Mouse (Mus musculus) CH12.LX (cell line): ENCODE data around the gene Dnhd1.

Experiments used
- CHD1 ChIP-seq: IDR thresholded peaks from 2 replicates; pipeline ENCODE4 v1.6.1; 2012; ENCODE audit warnings: low read depth, low read length, improper control_type of control experiment, inconsistent platforms
- CTCF ChIP-seq, 2 experiments: IDR thresholded peaks in 1 of 2; conservative IDR thresholded peaks in 1 of 2; 2 replicates each; pipeline ENCODE4 v1.5.1; 2011 to 2012; ENCODE audit warnings: low read depth in 2 of 2, low read length in 2 of 2, improper control_type of control experiment in 1 of 2, inconsistent platforms in 1 of 2, mild to moderate bottlenecking in 1 of 2, moderate library complexity in 1 of 2
- MAFK ChIP-seq: IDR thresholded peaks from 2 replicates; pipeline ENCODE4 v1.6.1; 2011; ENCODE audit warnings: low read length, improper control_type of control experiment; ENCODE audit not compliant: insufficient replicate concordance
- MAZ ChIP-seq: IDR thresholded peaks from 2 replicates; pipeline ENCODE4 v1.6.1; 2012; ENCODE audit warnings: low read depth, mild to moderate bottlenecking, inconsistent platforms, low read length, improper control_type of control experiment, moderate library complexity
- MEF2A ChIP-seq: IDR thresholded peaks from 2 replicates; pipeline ENCODE4 v1.6.1; 2014; ENCODE audit warnings: low read depth, mild to moderate bottlenecking, inconsistent platforms, low read length, improper control_type of control experiment, borderline replicate concordance
- POLR2A ChIP-seq: IDR thresholded peaks from 2 replicates; pipeline ENCODE4 v1.6.1; 2011; ENCODE audit warnings: low read depth, mild to moderate bottlenecking, improper control_type of control experiment, low read length
- POLR2AphosphoS2 ChIP-seq: IDR thresholded peaks from 2 replicates; pipeline ENCODE4 v1.6.1; 2011; ENCODE audit warnings: low read depth, low read length, improper control_type of control experiment
- UBTF ChIP-seq: IDR thresholded peaks from 2 replicates; pipeline ENCODE4 v1.6.1; 2012; ENCODE audit warnings: low read depth, mild to moderate bottlenecking, inconsistent platforms, low read length, improper control_type of control experiment, moderate library complexity
- ZNF384 ChIP-seq: IDR thresholded peaks from 2 replicates; pipeline ENCODE4 v1.6.1; 2012; ENCODE audit warnings: low read depth, low read length, improper control_type of control experiment, inconsistent platforms

DNA sequence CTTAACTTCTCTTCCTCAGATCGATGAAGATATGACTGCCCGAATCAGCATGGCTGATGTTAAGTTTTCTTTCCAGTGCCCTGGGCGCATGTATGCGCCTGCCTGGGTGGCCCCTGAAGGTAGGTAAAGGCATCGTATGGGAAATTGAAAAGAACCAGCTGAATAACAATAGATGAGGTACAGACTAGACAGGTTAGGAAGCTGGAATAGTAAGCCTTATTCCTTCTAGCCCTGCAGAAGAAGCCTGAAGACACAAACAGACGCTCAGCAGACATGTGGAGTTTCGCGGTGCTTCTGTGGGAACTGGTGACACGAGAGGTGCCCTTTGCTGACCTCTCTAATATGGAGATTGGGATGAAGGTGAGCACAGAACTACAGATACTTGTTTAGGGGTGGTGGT is 91.4 kb downstream of the Dnhd1 start:
- TF ChIP-seq CTCF (conservative IDR thresholded peaks at IDR 0.05 in 1 of 2, IDR thresholded peaks at IDR 0.05 in 1 of 2; ENCODE audit: low read depth in 2 of 2, low read length in 2 of 2) (no peak), MAZ (no peak), POLR2A (no peak; the same call in 1 of the 2 replicates), ZNF384 (no peak), CHD1 (no peak), POLR2AphosphoS2 (no peak), UBTF (no peak), MEF2A (no peak), MAFK (no peak)
